Mouse (Mus musculus): ENCODE measurements around the gene Usf2. TPM values are rescaled to one million over a fixed set of nuclear protein-coding genes. Genes with fewer than 3 reads are reported as not detected.
"Not testable (repeated sequence)": the region's sequence is repeated elsewhere in the genome, so short reads cannot be mapped to it uniquely, and the experiment has no call there.

Gene Usf2
- total and polyA plus RNA-seq, 3 experiments: 103 to 135 (median 110) TPM

DNA sequence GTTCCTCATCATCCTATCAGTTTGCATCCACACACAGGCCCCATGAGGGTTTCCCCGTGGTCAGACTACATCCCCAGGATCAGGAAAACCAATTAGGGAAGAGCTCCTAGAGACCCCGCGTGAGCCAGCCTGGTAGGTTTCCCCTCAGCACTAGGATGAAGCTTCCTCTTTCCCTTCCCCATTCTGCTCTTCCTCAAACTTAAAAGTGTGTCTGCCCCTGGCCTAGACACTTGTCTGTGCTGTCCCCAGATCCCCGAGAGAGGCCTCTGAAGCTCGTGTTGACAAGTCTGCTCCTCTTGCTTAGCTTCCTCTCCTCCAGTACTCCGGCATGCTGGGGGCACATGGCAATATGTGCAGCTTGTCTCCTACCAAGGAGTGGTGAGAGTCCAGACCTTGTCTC is 3.1 kb downstream of the Usf2 start:
- Histone ChIP-seq H3K4me1 (ENCODE audit: control insufficient read depth, insufficient read depth, low read length) (peaks cover 4% of the 10 kb centered on the region), H3K9ac (ENCODE audit: low read depth, low read length) (no peak overlapping the region), H3K79me2 (replicated peaks; ENCODE audit: control insufficient read depth, insufficient read depth, low read length) (no peaks in the 10 kb centered on the region), H3K36me3 (ENCODE audit: control insufficient read depth, insufficient read depth, low read length) (no peaks in the 10 kb centered on the region), H3K27ac (no peak overlapping the region), H3K4me3 (no peak overlapping the region), H3K27me3 (ENCODE audit: control insufficient read depth, insufficient read depth, low read length) (no peaks in the 10 kb centered on the region)
- peak in 1 of 2 experiments; percentile 44 for DNase-seq
- WGBS: 71% methylated on average over 6 of the region's 6 CpGs
- no peak for TF ChIP-seq POLR2A (IDR thresholded peaks at IDR 0.05; ENCODE audit: insufficient read depth, low read depth, low read length)
- no peak for TF ChIP-seq CTCF (IDR thresholded peaks at IDR 0.05)
- TF ChIP-seq EP300 (IDR thresholded peaks at IDR 0.05; ENCODE audit: insufficient read depth, low read depth, low read length): no peak
- intact Hi-C loops (cut with DNase I): loop anchor here (10.0 kb wide), 1 partner anchor 359 kb away; the partner anchor contains the start of gene Zbtb32

DNA sequence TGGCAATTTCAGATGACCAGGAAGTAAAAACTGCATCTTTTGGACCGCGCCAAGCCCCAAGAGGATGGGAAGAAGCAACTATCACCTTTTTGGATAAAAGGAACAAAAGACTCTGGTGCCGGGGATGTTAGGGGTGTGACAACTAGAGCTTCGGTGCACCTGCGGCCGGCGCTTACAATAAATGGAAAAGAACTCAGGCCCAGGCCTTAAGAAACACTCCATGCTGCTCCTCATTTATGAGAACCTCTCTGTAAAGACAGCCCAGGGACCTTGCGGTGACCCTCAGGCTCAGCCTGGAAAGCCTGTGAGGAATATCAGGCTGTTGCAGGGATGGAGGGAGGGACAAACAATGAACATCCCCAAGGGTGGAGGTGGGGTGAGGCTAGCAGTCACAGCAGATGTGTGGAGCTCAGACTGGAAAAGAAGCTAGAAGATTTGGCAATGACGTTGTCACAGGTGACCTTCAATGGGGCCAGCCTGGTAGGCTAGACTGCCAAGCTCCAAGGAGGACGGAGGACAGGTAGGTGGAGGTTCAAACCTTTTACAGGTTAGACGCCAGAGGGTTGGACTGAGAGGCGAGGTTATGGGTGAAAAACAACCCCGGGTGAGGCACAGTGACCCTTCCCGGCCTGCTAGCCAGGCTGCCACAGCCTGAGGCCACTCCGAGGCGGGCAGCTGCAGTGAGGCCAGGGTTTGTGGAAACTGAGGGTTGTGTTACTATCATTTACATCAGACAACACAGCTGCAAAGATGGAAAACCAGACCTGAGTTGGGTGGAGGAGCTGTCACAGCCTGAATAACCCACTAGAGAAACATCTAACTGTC is 4.0 kb downstream of the Usf2 start:
- intact Hi-C loops (cut with DNase I): loop anchor here (10.0 kb wide), 1 partner anchor 358 kb away; the partner anchor contains the start of gene Zbtb32
- no peak overlapping the region for H3K4me3 ChIP-seq
- H3K27ac ChIP-seq: no peak overlapping the region
- no peaks in the 10 kb centered on the region for H3K4me1 ChIP-seq (ENCODE audit: control insufficient read depth, insufficient read depth, low read length)
- no peak overlapping the region for H3K9ac ChIP-seq (ENCODE audit: low read depth, low read length)
- no peaks in the 10 kb centered on the region for H3K36me3 ChIP-seq (ENCODE audit: control insufficient read depth, insufficient read depth, low read length)
- H3K27me3 ChIP-seq (ENCODE audit: control insufficient read depth, insufficient read depth, low read length): no peaks in the 10 kb centered on the region
- TF ChIP-seq CTCF (IDR thresholded peaks at IDR 0.05) (no peak), POLR2A (IDR thresholded peaks at IDR 0.05; ENCODE audit: insufficient read depth, low read depth, low read length) (no peak), EP300 (IDR thresholded peaks at IDR 0.05; ENCODE audit: insufficient read depth, low read depth, low read length) (no peak)
- DNase-seq: no peak
- H3K79me2 ChIP-seq (replicated peaks; ENCODE audit: control insufficient read depth, insufficient read depth, low read length): no peaks in the 10 kb centered on the region
- 89% methylated on average over 16 of the region's 16 CpGs for WGBS

DNA sequence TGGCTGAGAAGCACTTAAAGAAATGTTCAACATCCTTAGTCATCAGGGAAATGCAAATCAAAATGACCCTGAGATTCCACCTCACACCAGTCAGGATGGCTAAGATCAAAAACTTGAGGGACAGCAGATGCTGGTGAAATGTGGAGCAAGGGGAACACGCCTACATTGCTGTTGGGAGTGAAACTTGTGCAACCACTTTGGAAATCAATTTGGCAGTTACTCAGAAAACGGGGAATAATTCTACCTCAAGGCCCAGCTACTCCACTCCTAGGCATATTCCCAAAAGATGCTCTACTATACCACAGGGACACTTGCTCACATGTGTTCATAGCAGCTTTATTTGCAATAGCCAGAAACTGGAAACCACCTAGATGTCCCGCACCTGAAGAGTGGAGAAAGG is 6.7 kb downstream of the Usf2 start:
- not testable (repeated sequence) for H3K4me1 ChIP-seq (ENCODE audit: control insufficient read depth, insufficient read depth, low read length); H3K4me3 ChIP-seq; H3K36me3 ChIP-seq (ENCODE audit: control insufficient read depth, insufficient read depth, low read length); H3K27me3 ChIP-seq (ENCODE audit: control insufficient read depth, insufficient read depth, low read length); H3K9ac ChIP-seq (ENCODE audit: low read depth, low read length); H3K79me2 ChIP-seq (replicated peaks; ENCODE audit: control insufficient read depth, insufficient read depth, low read length); H3K27ac ChIP-seq; DNase-seq
- intact Hi-C loops (cut with DNase I): loop anchor here (10.0 kb wide), 1 partner anchor 355 kb away; the partner anchor contains the start of gene Zbtb32
- WGBS: 78% methylated on average over 3 of the region's 3 CpGs

DNA sequence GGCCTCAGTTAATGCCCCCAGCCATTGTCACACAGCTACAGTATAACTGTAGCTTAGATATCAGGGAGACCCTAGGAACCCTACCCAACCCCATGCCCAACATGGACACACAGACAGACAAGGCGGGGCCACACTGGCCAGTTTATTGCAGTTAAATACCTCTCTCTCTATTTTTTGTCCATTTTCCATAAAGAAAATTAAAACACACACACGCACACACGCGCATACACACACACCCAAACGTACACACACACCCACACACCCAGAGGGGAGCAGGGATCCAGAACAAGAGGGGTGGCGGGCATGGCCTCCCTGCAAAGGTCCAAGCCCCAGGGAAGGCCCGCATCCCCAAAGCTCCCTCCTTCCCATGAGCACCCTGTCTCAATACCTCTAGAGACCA is 10.7 kb downstream of the Usf2 start:
- intact Hi-C loops (cut with DNase I): no loop called here
- Histone ChIP-seq H3K79me2 (replicated peaks; ENCODE audit: control insufficient read depth, insufficient read depth, low read length) (no peaks in the 10 kb centered on the region), H3K27ac (no peak overlapping the region), H3K36me3 (ENCODE audit: control insufficient read depth, insufficient read depth, low read length) (no peaks in the 10 kb centered on the region), H3K9ac (ENCODE audit: low read depth, low read length) (no peak overlapping the region), H3K4me1 (ENCODE audit: control insufficient read depth, insufficient read depth, low read length) (no peaks in the 10 kb centered on the region), H3K4me3 (no peak overlapping the region), H3K27me3 (ENCODE audit: control insufficient read depth, insufficient read depth, low read length) (no peaks in the 10 kb centered on the region)
- no peak for TF ChIP-seq CTCF (IDR thresholded peaks at IDR 0.05)
- TF ChIP-seq EP300 (IDR thresholded peaks at IDR 0.05; ENCODE audit: insufficient read depth, low read depth, low read length): no peak
- no peak for TF ChIP-seq POLR2A (IDR thresholded peaks at IDR 0.05; ENCODE audit: insufficient read depth, low read depth, low read length)
- DNase-seq: no peak
- WGBS: 96% methylated on average over 7 of the region's 7 CpGs

DNA sequence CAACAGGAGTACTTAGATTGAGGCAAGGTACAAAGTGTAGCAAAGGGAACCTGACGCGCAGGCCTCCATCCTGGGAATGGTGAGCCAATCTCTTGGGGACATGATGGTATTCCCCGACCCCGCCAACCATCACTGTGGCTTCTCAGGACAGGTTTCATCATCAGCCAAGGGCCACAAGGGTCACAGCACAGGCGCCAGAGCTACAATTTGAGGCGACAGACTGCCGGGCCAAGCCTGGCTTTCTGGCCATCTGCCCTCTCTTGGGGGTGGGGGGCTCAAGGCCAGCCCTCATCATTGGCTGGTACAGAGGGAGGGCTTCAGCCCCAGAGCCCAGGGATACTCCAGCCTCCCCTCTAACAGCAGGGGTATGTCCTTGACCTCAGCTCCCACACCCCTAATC is 11.1 kb downstream of the Usf2 start:
- intact Hi-C loops (cut with DNase I); H3K27ac ChIP-seq; DNase-seq; H3K27me3 ChIP-seq (ENCODE audit: control insufficient read depth, insufficient read depth, low read length); H3K4me3 ChIP-seq; H3K79me2 ChIP-seq (replicated peaks; ENCODE audit: control insufficient read depth, insufficient read depth, low read length); H3K4me1 ChIP-seq (ENCODE audit: control insufficient read depth, insufficient read depth, low read length); H3K9ac ChIP-seq (ENCODE audit: low read depth, low read length); H3K36me3 ChIP-seq (ENCODE audit: control insufficient read depth, insufficient read depth, low read length): not testable (repeated sequence)
- 75% methylated on average over 7 of the region's 7 CpGs for WGBS

DNA sequence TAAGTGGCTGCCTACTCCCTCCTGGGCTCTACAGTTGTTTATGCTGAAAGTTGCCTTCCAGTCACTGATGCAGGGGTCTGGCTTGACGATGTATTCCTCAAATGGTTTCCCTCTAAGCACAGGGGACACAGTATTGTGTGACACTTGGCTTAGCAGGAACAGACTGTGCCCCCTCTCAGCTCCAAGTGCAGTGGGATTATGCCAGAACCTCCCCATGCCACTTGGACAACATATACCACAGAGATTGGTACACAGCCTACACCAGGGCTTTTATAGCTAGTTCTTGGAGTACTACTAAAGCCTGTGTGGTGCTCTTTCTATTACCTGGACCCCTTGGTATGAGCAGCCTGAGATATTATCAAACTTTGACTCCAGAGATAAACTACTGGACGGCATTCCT is 11.9 kb downstream of the Usf2 start:
- H3K4me1 ChIP-seq (ENCODE audit: control insufficient read depth, insufficient read depth, low read length); H3K27me3 ChIP-seq (ENCODE audit: control insufficient read depth, insufficient read depth, low read length); H3K36me3 ChIP-seq (ENCODE audit: control insufficient read depth, insufficient read depth, low read length); H3K9ac ChIP-seq (ENCODE audit: low read depth, low read length); H3K79me2 ChIP-seq (replicated peaks; ENCODE audit: control insufficient read depth, insufficient read depth, low read length); DNase-seq; intact Hi-C loops (cut with DNase I); H3K27ac ChIP-seq; H3K4me3 ChIP-seq: not testable (repeated sequence)
- WGBS: 58% methylated on average over 2 of the region's 2 CpGs
